Mouse (Mus musculus): ENCODE data around the gene Nlgn1.

DNA sequence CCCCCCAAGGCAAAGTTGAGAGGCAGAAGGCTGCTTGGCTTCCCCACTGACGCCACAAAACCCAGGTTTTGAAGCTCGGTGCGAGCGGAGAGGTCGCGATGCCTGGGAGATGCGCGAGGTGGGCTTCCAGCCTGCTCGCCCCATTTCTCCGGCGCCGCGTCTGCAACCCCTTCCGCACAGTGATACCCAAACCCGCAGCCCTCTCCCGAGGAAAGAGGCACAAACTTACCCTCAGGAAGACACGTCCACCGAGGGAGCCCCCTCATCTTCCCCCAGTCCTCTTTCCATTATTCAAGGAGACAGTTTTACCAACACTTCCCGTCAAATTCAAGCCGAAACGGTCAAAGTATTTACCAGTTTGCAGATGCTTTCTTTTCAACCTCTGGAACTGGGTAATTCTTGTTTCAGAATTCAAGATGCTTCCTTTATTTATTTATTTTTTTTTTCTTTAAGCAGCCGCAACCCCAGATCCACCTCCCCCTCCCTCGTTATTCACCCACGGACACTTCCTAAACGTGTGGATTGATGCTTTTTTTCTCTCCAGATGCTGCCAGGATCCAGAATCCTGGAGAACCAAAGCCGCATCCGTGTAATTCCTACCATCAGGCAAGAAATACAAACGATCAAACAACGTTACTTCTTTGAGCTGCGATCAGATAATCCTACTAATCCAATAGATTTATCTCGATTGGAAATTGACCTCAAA, 179.1 kb downstream of the Nlgn1 start:
- no peak for TF ChIP-seq POLR2A (IDR thresholded peaks at IDR 0.05; ENCODE audit: low read depth, low read length)
- TF ChIP-seq CTCF (IDR thresholded peaks at IDR 0.05; ENCODE audit: extremely low read depth, insufficient read length, insufficient replicate concordance, low read depth, low read length): no peak

All from small intestine, adult 2 months (tissue).